Mouse (Mus musculus) liver, adult 2 months (tissue): Measurements from ENCODE around the gene Nup210. TPM values are rescaled to one million over a fixed set of nuclear protein-coding genes. Genes with fewer than 3 reads are reported as not detected.

ENCODE experiments used
- DNase-seq: peaks from one replicate; pipeline ENCODE4 v3.0.0-alpha.2; 2011; ENCODE audit warnings: low read depth, low spot score; ENCODE audit errors: extremely low read depth
- H3K27ac ChIP-seq: fragments of 200-500 bp; replicated peaks from 2 replicates; pipeline ENCODE4 v1.5.1; 2012; ENCODE audit warnings: low read depth, mild to moderate bottlenecking, control low read depth, inconsistent platforms, low read length; ENCODE audit not compliant: insufficient read depth
- H3K27me3 ChIP-seq: fragments of 200-500 bp; 2 replicates; pipeline ENCODE4 v1.6.1; 2012; ENCODE audit warnings: mild to moderate bottlenecking, moderate library complexity, low read length, inconsistent platforms; ENCODE audit not compliant: control insufficient read depth, insufficient read depth
- H3K36me3 ChIP-seq: fragments of 200-500 bp; 2 replicates; pipeline ENCODE4 v1.6.1; 2012; ENCODE audit warnings: low read length, inconsistent platforms; ENCODE audit not compliant: control insufficient read depth, insufficient read depth
- H3K4me1 ChIP-seq: fragments of 200-500 bp; 2 replicates; pipeline ENCODE4 v1.6.1; 2011; ENCODE audit warnings: low read length; ENCODE audit not compliant: control insufficient read depth, insufficient read depth
- H3K4me3 ChIP-seq: fragments of 200-500 bp; 2 replicates; pipeline ENCODE4 v1.5.1; 2011; ENCODE audit warnings: low read depth, mild to moderate bottlenecking, control low read depth, low read length, moderate library complexity; ENCODE audit not compliant: insufficient read depth
- H3K79me2 ChIP-seq: fragments of 200-500 bp; 2 replicates; pipeline ENCODE4 v1.6.1; 2012; ENCODE audit warnings: inconsistent platforms, mild to moderate bottlenecking, low read length, moderate library complexity; ENCODE audit not compliant: control insufficient read depth, insufficient read depth
- H3K9ac ChIP-seq: fragments of 200-500 bp; 2 replicates; pipeline ENCODE4 v1.6.1; 2012; ENCODE audit warnings: low read depth, mild to moderate bottlenecking, control low read depth, inconsistent platforms, low read length
- CTCF ChIP-seq: fragments of 200-500 bp; IDR thresholded peaks from 2 replicates; pipeline ENCODE4 v1.5.1; 2011; ENCODE audit warnings: low read depth, low read length, control low read depth
- POLR2A ChIP-seq: fragments of 200-500 bp; IDR thresholded peaks from 2 replicates; pipeline ENCODE4 v1.6.1; 2011; ENCODE audit warnings: low read length, control low read depth; ENCODE audit not compliant: insufficient read depth; ENCODE audit errors: extremely low read depth
- WGBS: fragments of 180-500 bp; shearing (Covaris S2); methylation state at CpG from one replicate; pipeline ENCODE4 v1.1.7; 2018; 5-methylcytosine and 5-hydroxymethylcytosine counted together
- polyA plus RNA-seq: library from polyadenylated mRNA; depleted of rRNA; stranded (reverse); fragments of >200 nt; gene quantifications from 2 replicates; pipeline ENCODE4 v1.2.3, GENCODE M21; 2012
- total RNA-seq: library from RNA; depleted of rRNA; stranded (reverse); fragments of >200 nt; gene quantifications from 2 replicates; pipeline ENCODE4 v1.2.3, GENCODE M21; 2014

Nup210 gene
- total and polyA plus RNA-seq, 2 experiments = 13.8 to 14.9 TPM

GRCm38 (mm10) chr6:90997025-90997424 is 119.6 kb downstream of the Nup210 start:
- H3K36me3 ChIP-seq = no peaks in the 10 kb centered on the region
- H3K4me3 ChIP-seq = no peak overlapping the region
- DNase-seq = no peak
- H3K27me3 ChIP-seq = no peaks in the 10 kb centered on the region
- no peak overlapping the region for H3K27ac ChIP-seq
- 84% methylated on average over 3 of the region's 3 CpGs for WGBS
- TF ChIP-seq CTCF (no peak), POLR2A (no peak)
- H3K4me1 ChIP-seq = no peaks in the 10 kb centered on the region
- no peak overlapping the region for H3K9ac ChIP-seq
- no peaks in the 10 kb centered on the region for H3K79me2 ChIP-seq

DNA sequence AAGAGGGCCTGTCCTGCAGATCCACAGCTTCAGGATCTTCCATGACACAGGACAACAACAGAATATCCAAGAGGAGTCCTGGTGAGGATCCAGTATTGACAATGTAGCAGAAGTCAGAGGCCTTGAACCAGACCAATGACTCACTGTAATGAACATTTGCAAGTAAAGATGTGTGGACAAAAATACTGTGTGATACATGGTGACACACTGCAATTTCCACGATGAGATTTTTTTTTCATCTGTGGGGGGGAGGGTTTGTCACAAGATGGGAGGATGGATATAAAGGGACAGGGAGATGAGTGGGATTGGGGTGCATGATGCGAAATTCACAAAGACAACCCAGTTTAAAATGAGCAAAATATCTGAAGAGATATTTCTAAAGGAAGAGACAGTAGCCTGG is 120.4 kb downstream of the Nup210 start:
- 84% methylated on average over 2 of the region's 2 CpGs for WGBS
- no peak overlapping the region for H3K4me3 ChIP-seq
- TF ChIP-seq CTCF (no peak), POLR2A (no peak)
- no peaks in the 10 kb centered on the region for H3K79me2 ChIP-seq
- H3K9ac ChIP-seq = no peak overlapping the region
- H3K36me3 ChIP-seq = no peaks in the 10 kb centered on the region
- no peak for DNase-seq
- H3K4me1 ChIP-seq = no peaks in the 10 kb centered on the region
- no peak overlapping the region for H3K27ac ChIP-seq
- H3K27me3 ChIP-seq = no peaks in the 10 kb centered on the region

DNA sequence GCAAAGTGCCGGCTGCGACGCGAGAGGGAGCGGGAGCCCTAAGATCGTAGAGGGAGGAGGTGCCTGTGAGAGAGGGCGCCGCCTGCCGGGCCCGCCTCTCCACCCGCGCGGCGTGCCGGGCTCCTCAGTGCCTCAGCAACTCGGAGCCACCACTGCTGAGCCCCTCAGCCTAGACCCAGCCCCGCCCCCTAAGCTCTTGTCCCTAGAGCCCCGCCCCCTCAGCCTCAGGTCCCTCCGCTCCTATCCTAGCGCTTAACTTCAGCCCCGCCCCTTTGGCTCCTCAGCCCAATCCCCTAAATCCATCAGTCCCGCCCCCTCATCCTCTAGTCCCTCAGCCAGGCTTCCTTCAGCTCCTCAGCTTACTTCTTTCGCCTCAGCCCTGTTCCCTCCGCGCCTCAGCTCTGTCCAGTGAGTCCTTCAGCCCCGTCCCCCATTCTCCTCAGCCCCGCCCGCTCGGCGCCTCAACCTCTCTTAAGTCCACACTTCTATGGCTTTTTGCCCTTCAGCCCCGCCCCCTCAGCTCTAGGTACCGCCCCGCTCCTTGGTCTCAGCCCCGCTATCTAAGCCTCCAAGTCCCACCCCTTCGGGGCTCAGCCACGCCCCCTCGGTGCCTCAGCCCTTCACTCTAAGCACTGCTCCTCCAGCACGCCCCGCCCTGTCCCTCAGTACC is 127.8 kb downstream of the Nup210 start, which contains the start of gene Iqsec1:
Iqsec1 (minus strand) TSS at position 38 of the 670 bp plus-strand sequence.
- peak within 1 kb of the TSS; percentile 56 for H3K4me3 ChIP-seq
- no peaks in the 10 kb centered on the region for H3K79me2 ChIP-seq
- H3K9ac ChIP-seq = peak within 1 kb of the TSS; percentile 56
- H3K27me3 ChIP-seq = peaks cover 15% of the 10 kb centered on the region
- no peaks in the 10 kb centered on the region for H3K36me3 ChIP-seq
- 5% methylated on average over 36 of the region's 39 CpGs for WGBS
- TF ChIP-seq POLR2A = no peak
- peak; percentile 48 for TF ChIP-seq CTCF
- DNase-seq = peak; percentile 79
- no peak within 1 kb of the TSS for H3K27ac ChIP-seq
- peaks cover 2% of the 10 kb centered on the region; the same call in 1 of the 2 replicates for H3K4me1 ChIP-seq

DNA sequence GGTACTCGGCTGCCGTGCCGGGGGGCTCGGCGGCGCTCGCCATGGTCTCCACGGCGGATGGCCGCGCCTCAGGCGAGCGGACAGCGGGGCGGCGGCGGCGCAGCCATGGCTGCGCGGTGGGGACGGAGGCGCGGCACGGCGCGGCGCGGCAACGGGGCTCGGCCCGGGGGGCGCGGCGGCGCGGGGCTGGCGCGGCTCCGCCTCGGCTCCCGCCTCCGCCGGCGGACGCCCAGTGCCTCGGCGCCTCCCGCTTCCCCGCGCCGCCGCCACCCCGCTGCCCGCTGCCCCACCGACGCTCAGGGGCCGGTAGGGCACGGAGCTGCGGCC is 128.4 kb downstream of the Nup210 start:
- Histone ChIP-seq H3K79me2 (no peaks in the 10 kb centered on the region), H3K4me1 (peaks cover 2% of the 10 kb centered on the region; the same call in 1 of the 2 replicates), H3K27ac (no peak overlapping the region), H3K9ac (peak overlapping the region; percentile 56), H3K27me3 (peaks cover 15% of the 10 kb centered on the region), H3K36me3 (no peaks in the 10 kb centered on the region), H3K4me3 (peak overlapping the region; percentile 56)
- no peak for DNase-seq
- WGBS = 8% methylated on average over 53 of the region's 59 CpGs
- TF ChIP-seq POLR2A = no peak
- no peak for TF ChIP-seq CTCF

DNA sequence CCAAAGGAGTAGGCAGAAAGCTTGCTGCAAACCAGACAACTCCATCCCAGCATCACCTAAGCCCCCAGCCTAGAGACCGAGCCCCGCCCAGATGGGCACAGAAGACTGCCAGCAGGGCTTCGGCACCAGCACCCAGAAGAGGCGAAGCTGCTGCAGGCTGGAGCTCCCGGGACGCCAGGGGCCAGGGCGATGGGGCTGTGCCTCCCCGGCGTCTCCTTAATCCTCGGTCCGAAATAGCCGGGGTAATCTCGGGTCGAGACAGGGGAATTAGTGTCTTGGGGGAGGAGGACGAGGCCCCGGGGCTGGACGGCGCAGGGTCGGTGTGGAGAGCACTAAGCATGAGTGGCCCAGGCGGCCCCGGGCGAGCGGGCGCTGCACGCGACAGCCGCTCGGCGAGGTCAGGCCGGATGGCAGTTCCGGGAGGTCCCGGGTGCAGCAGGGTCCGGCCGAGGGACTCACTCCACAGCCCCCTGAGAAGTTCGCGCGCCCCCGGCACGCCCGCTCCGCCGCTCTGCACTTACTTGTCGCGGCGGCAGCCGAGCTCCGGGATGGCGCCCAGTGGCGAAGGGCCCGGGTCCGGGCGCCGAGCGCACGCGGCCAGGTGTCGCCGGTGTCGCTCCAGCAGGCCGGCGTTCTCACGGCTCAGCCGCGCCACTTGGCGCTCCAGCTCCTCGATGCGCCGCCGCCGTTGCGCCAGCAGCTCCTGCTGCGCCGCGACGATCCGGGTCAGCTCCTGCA is 128.9 kb downstream of the Nup210 start:
- Histone ChIP-seq H3K27ac (no peak overlapping the region), H3K27me3 (peaks cover 15% of the 10 kb centered on the region), H3K79me2 (no peaks in the 10 kb centered on the region), H3K4me1 (peaks cover 2% of the 10 kb centered on the region; the same call in 1 of the 2 replicates), H3K9ac (peak overlapping the region; percentile 40), H3K4me3 (peak overlapping the region; percentile 56), H3K36me3 (no peaks in the 10 kb centered on the region)
- WGBS = 2% methylated on average over 76 of the region's 76 CpGs
- TF ChIP-seq POLR2A (no peak), CTCF (no peak)
- no peak for DNase-seq

DNA sequence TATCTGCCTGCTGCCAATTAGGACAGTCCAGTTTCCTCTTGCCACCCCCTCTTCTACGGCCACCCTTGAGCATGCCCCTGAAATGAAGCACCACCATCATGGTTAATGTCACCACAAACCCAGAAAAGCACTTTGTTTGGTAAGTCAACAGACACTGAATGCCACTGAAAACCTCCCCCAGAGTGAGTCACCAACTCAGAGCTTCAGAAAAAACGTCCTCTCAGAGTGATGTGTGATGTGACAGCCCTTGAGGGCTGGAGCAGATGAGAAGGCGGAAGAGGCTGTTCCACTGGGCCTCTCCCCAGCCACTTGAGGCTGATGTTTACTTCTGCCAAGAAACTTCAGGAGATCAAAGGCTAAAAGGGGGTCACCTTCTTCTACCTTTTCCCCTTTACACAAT is 132.5 kb downstream of the Nup210 start:
- Histone ChIP-seq H3K27me3 (peaks cover 15% of the 10 kb centered on the region), H3K9ac (no peak overlapping the region), H3K79me2 (no peaks in the 10 kb centered on the region), H3K27ac (no peak overlapping the region), H3K4me1 (peaks cover under 1% of the 10 kb centered on the region; the same call in 1 of the 2 replicates), H3K4me3 (no peak overlapping the region), H3K36me3 (no peaks in the 10 kb centered on the region)
- 66% methylated on average over 3 of the region's 3 CpGs for WGBS
- no peak for DNase-seq
- TF ChIP-seq CTCF (no peak), POLR2A (no peak)
